Mouse (Mus musculus): ENCODE data around the gene Tmem251.
A peak's percentile ranks its signal among the peaks of the same experiment; 100 is the strongest.

DNA sequence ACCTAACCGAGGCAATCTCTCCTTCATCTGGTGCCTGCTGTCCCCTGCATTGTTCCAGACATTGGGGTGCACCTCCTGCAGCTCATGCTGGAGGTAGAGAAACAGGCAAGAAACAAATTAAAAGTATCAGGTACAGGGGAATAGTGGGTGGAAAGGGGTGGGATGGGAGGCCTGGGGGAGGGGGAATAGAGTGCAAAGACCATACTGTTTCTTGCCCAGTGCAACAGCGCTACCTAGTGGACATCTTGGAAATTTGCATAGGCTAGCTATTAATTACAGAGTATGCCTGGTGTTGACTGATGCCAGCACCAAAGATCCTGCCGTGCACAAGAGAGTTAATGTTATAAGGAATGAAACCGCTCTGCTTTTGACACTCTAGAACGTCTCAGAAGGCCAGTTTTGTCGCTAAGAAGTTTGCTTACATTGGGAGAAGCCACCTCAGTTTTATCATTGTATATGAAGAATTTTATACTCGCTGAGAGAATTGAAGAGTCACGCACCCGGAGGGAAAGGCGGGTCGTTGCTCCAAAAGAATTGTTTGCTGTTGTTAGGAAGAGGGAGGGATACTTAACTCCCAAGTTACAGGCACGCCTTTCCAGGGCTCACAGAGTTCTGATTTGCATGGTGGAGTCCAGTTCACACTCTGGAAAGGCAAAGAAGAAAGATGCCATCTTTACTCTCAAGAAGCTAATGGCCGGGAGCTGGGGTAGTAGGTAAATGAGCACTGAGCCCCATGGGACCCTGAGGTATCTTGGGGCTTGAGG is 23.8 kb upstream of the Tmem251 start:
- peak; percentile 92 for TF ChIP-seq CTCF (IDR thresholded peaks at IDR 0.05; ENCODE audit: low read depth)
- TF ChIP-seq EP300 (optimal IDR thresholded peaks at IDR 0.05): no peak
